ENCODE assay signal across 16 mouse cellular contexts in genomic region chr5:49909483-49909882, GRCm38 (mm10).
"Had no signal": no experiment of that assay in that cellular context is flagged by ENCODE, and none has a peak within 500 bp of the region (broad histone marks: within the 10 kb centered on the region; RNA-seq: fewer than 3 reads in every experiment).

No protein-coding gene starts in this region.

- H3K4me1 ChIP-seq: neural tube, embryonic 13.5 days; neural tube, embryonic 15.5 days; stomach, embryonic 15.5 days had no signal

- H3K36me3 ChIP-seq: neural tube, embryonic 13.5 days; neural tube, embryonic 15.5 days; stomach, embryonic 15.5 days had no signal

- H3K27me3 ChIP-seq: neural tube, embryonic 13.5 days; neural tube, embryonic 15.5 days; stomach, embryonic 15.5 days had no signal

- H3K9ac ChIP-seq: neural tube, embryonic 13.5 days; neural tube, embryonic 15.5 days; stomach, embryonic 15.5 days had no signal

- H3K4me3 ChIP-seq: neural tube, embryonic 13.5 days; neural tube, embryonic 15.5 days; stomach, embryonic 15.5 days had no signal

- DNase-seq: retina, postnatal 1 day; right cerebral cortex, adult 18-20 months; right cerebral cortex, postnatal 14 days; right cerebral cortex, postnatal 25 days; right cerebral cortex, postnatal 4 days; spleen, adult 18-20 months; thymus, adult 18-20 months; thymus, adult 2 months; thymus, postnatal 14 days; thymus, postnatal 25 days; thymus, postnatal 36 days; thymus, postnatal 4 days had no signal

- H3K27ac ChIP-seq: neural tube, embryonic 13.5 days; neural tube, embryonic 15.5 days; stomach, embryonic 15.5 days; stomach, postnatal 0 days had no signal
